Mouse (Mus musculus) T-helper 2 cell (primary cell): ENCODE measurements at regions not wholly inside any gene's neighbourhood (a gene's known extent, or its start where the extent isn't known, plus 50 kb on each side); places are given as distances from the start of the nearest gene placed in this dataset.

Source experiments
- in situ Hi-C: fragments of 300-600 bp; cut with MboI, MseI; formaldehyde crosslinking; loops from one replicate; pipeline ENCODE4 v1.15.1; 2025; ENCODE audit warnings: high pct_unique_total_duplicates

- in situ Hi-C loops, result no loop called here
These were observed 217.3 kb upstream of the Tnp1 start for GRCm38 (mm10) chr1:73233041-73233440.

- in situ Hi-C loops, result no loop called here
These were observed 214.9 kb upstream of the Tnp1 start for GRCm38 (mm10) chr1:73230611-73231010.

- in situ Hi-C loops, result no loop called here
These were observed 211.5 kb upstream of the Tnp1 start for GRCm38 (mm10) chr1:73227246-73227645.

- in situ Hi-C loops, result no loop called here
These were observed 206.2 kb upstream of the Tnp1 start for GRCm38 (mm10) chr1:73221863-73222262.

GRCm38 (mm10) chr1:73214305-73214946 is 198.7 kb upstream of the Tnp1 start:
- in situ Hi-C loops, result no loop called here

GRCm38 (mm10) chr1:73207421-73207820 is 191.7 kb upstream of the Tnp1 start:
- in situ Hi-C loops, result no loop called here

- in situ Hi-C loops, result no loop called here
These were observed 190.1 kb upstream of the Tnp1 start for GRCm38 (mm10) chr1:73205788-73206187.

- in situ Hi-C loops, result no loop called here
These were observed 184.4 kb upstream of the Tnp1 start for GRCm38 (mm10) chr1:73200112-73200511.

- in situ Hi-C loops, result no loop called here
These were observed 175.1 kb upstream of the Tnp1 start for GRCm38 (mm10) chr1:73190832-73191231.

GRCm38 (mm10) chr1:73188796-73189195 is 173.1 kb upstream of the Tnp1 start:
- in situ Hi-C loops, result no loop called here

- in situ Hi-C loops, result no loop called here
These were observed 168.8 kb upstream of the Tnp1 start for GRCm38 (mm10) chr1:73184477-73184876.

- in situ Hi-C loops, result no loop called here
These were observed 163.1 kb upstream of the Tnp1 start for GRCm38 (mm10) chr1:73178810-73179209.

GRCm38 (mm10) chr1:73177076-73177475 is 161.4 kb upstream of the Tnp1 start:
- in situ Hi-C loops, result no loop called here

- in situ Hi-C loops, result no loop called here
These were observed 154.9 kb upstream of the Tnp1 start for GRCm38 (mm10) chr1:73170668-73171008.

GRCm38 (mm10) chr1:73169929-73170667 is 154.4 kb upstream of the Tnp1 start:
- in situ Hi-C loops, result no loop called here

GRCm38 (mm10) chr1:73169077-73169869 is 153.6 kb upstream of the Tnp1 start:
- in situ Hi-C loops, result no loop called here

- in situ Hi-C loops, result no loop called here
These were observed 144.5 kb upstream of the Tnp1 start for GRCm38 (mm10) chr1:73160199-73160598.

GRCm38 (mm10) chr1:73159405-73159976 is 143.8 kb upstream of the Tnp1 start:
- in situ Hi-C loops, result no loop called here

- in situ Hi-C loops, result no loop called here
These were observed 137.9 kb upstream of the Tnp1 start for GRCm38 (mm10) chr1:73153438-73154097.

- in situ Hi-C loops, result no loop called here
These were observed 134.2 kb upstream of the Tnp1 start for GRCm38 (mm10) chr1:73149926-73150325.

GRCm38 (mm10) chr1:73142845-73143244 is 127.1 kb upstream of the Tnp1 start:
- in situ Hi-C loops, result no loop called here
